Mouse (Mus musculus): ENCODE results near the gene Sync. TPM values are rescaled to one million over a fixed set of nuclear protein-coding genes. Genes with fewer than 3 reads are reported as not detected.

Sync gene
- polyA plus RNA-seq, 1 experiment from 2014 or later = 0.63 TPM

DNA sequence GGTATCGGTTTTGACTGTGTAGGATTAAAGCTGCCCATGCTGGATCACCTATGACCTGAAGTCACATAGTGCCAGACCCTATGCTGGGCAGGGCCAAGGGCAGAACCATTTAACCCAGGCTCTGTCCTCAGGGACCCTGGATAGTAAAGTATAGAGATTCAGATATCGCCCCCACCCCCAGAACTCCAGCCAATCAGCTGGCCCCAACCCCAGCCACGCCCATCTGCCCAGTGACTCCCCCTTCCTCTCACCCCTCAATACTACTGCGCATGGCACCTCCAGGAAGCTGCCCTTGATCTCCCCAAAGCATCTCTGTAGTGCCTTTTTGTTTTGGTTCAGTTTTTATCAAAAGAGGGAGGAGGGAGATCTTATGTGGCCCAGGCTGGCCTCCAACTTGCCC is 44.7 kb upstream of the Sync start:
- ATAC-seq (replicated peaks; ENCODE audit: low FRiP score, low read depth) = no peak
- Histone ChIP-seq H3K9me3 (replicated peaks; ENCODE audit: low read length) (no peaks in the 10 kb centered on the region), H3K36me3 (ENCODE audit: insufficient read depth, low read length) (no peaks in the 10 kb centered on the region), H3K27ac (no peak overlapping the region), H3K4me2 (ENCODE audit: low read length) (no peak overlapping the region), H3K9ac (ENCODE audit: low read depth, low read length) (no peak overlapping the region), H3K27me3 (ENCODE audit: insufficient read depth, low read length) (no peaks in the 10 kb centered on the region), H3K4me1 (replicated peaks; ENCODE audit: insufficient read depth, low read length) (peaks cover 18% of the 10 kb centered on the region), H3K4me3 (replicated peaks; ENCODE audit: low read depth, low read length) (no peak overlapping the region)
- DNase-seq (ENCODE audit: low spot score) = no peak
- 46% methylated on average over 4 of the region's 4 CpGs for WGBS
- TF ChIP-seq CTCF (IDR thresholded peaks at IDR 0.05; ENCODE audit: low read depth) = no peak

DNA sequence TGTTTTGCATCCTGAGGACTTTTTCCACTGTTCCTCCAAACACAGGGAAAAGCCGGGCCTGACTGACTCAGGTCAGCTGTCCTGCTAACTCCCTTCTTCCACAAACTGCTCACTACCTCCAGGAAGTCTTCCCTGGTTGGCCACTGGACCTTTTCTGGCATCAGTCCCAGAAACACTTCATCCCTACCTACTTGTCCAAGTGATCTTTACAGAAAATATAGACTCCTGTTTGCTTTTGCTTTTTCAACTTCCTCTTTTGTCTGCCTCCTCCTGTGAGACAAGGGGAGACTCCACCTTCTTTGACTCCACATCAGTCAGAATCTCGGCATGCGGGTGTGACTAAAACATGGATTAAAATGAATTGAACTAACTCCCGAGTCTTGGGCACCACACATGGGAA is 42.6 kb upstream of the Sync start:
- H3K36me3 ChIP-seq (ENCODE audit: insufficient read depth, low read length) = no peaks in the 10 kb centered on the region
- no peak for DNase-seq (ENCODE audit: low spot score)
- H3K9ac ChIP-seq (ENCODE audit: low read depth, low read length) = no peak overlapping the region
- H3K9me3 ChIP-seq (replicated peaks; ENCODE audit: low read length) = no peaks in the 10 kb centered on the region
- ATAC-seq (replicated peaks; ENCODE audit: low FRiP score, low read depth) = no peak
- H3K4me2 ChIP-seq (ENCODE audit: low read length) = no peak overlapping the region
- H3K27ac ChIP-seq = no peak overlapping the region
- no peak for TF ChIP-seq CTCF (IDR thresholded peaks at IDR 0.05; ENCODE audit: low read depth)
- H3K4me1 ChIP-seq (replicated peaks; ENCODE audit: insufficient read depth, low read length) = peaks cover 14% of the 10 kb centered on the region
- no peaks in the 10 kb centered on the region for H3K27me3 ChIP-seq (ENCODE audit: insufficient read depth, low read length)
- 30% methylated on average over 4 of the region's 4 CpGs for WGBS
- no peak overlapping the region for H3K4me3 ChIP-seq (replicated peaks; ENCODE audit: low read depth, low read length)

DNA sequence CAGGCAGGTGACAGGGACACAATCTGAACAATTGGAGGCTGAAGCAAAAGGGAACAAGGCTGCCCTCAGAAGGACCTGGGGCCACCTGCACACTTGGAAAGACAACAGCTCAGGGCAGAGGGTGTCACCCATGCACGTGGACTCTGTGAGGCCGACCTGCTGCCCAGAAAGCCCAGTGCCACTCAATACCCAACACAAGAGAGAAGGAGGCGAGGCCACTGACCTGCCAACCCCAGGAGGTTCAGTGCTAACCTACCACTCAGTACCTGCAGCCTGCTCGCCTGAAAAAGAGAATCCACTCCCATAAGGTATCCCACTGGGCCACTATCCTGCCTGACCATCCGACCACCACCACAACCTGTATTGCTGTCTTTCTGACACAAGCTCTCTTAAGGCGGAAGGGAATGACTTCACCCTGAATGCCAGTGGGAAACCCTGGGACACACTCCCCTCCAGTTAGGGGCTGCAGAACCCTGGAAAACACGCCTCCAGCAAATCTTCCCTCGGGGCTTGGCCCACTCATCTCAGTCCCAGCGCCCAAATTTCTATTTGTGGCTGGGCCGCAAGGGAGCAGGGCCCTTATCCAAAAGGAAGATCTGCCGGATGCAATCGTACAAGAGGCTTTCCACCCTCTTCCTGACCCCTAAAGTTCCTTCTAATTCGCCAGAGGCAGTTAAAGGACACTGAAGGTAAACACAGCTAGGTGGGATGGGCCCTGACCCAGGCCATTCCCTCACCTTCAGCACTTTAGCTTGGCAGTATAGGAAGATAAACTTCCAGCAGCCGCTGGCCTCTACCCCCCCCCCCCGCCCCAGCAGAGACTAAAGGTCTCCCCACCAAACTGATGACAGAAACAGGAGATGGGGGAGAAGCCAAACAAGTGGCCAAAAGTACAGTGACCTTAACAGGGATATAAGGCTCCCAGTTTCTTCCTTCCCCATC is 40.8 kb upstream of the Sync start:
- ATAC-seq (replicated peaks; ENCODE audit: low FRiP score, low read depth) (no peak), DNase-seq (ENCODE audit: low spot score) (no peak)
- no peaks in the 10 kb centered on the region for H3K36me3 ChIP-seq (ENCODE audit: insufficient read depth, low read length)
- WGBS = 45% methylated on average over 15 of the region's 15 CpGs
- H3K27ac ChIP-seq = 0 out of 2 replicates have a peak overlapping the region, but pooled peaks have one; percentile 13
- no peak overlapping the region for H3K4me3 ChIP-seq (replicated peaks; ENCODE audit: low read depth, low read length)
- TF ChIP-seq CTCF (IDR thresholded peaks at IDR 0.05; ENCODE audit: low read depth) = no peak
- peak overlapping the region; percentile 89; the same call in 1 of the 2 replicates for H3K9ac ChIP-seq (ENCODE audit: low read depth, low read length)
- H3K9me3 ChIP-seq (replicated peaks; ENCODE audit: low read length) = no peaks in the 10 kb centered on the region
- H3K4me2 ChIP-seq (ENCODE audit: low read length) = peak overlapping the region; percentile 93
- H3K4me1 ChIP-seq (replicated peaks; ENCODE audit: insufficient read depth, low read length) = peaks cover 22% of the 10 kb centered on the region
- H3K27me3 ChIP-seq (ENCODE audit: insufficient read depth, low read length) = no peaks in the 10 kb centered on the region

DNA sequence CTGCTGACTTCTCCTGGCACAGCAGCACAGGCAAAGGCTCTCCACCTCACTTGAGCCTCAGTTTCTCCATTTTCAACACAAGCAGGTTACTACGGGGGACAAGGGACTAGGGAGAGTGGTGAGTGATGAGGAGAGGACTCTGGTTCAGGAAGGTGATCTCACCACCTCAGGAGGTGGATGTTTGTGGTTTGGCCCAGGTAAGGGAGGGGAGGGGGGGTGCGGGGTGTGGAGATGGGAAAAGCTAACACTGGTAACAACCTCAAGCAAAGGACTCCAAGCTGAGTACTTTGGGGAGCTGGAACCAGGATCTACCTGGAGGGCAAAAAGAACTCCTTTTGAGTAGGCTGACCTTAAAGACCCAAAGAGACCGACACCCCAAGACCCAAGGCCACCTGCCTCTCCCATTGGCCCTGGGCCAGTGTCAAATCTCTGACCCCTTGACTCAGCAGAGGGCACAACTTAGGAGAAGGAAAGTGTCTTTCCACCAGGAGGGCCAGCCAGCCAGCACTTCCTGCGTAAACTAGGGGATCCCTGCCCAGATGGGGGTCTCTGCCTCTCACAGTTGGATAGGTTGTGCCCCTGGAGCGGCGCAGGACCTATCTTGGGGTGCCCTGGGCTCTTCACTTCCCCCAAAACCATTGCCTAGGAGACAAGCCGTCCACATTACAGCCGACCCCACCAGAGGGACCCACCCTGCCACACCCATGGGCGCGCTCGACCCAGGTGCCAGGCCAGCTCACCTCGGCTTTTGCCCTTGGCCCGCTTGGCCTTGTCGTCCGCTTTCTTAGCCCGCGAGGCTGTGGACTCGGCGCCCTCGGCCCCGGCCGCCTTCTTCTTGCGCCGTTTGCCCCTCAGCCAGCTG is 39.8 kb upstream of the Sync start:
- no peak for ATAC-seq (replicated peaks; ENCODE audit: low FRiP score, low read depth)

DNA sequence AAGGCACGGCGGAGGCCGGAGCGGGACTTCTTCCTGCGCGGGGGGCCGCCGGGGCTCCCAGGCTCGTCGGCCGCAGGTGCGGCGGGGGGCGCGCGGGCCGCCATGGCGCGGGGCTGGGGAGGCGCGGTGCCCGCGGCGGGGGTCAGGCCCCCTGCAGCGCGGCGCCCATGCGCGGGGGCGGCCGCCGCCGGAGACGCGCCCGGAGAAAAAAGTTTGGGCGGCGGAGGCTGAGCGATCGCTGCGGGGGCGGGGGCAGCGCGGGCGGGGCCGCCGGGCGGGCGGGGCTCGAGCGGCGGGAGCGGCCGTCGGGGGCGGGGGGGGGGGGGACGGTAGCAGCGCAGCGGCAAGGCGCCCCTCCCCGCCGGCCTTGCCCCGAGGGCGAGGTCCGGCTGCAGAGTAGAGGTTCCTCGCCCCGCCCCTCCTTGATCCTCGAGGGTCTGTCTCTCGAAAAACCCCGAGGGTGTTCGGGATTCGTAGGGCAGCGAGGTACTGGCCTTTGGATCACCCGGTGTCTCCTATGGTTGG is 39.1 kb upstream of the Sync start:
- H3K27me3 ChIP-seq (ENCODE audit: insufficient read depth, low read length) = no peaks in the 10 kb centered on the region
- ATAC-seq (replicated peaks; ENCODE audit: low FRiP score, low read depth) (no peak), DNase-seq (ENCODE audit: low spot score) (no peak)
- peak overlapping the region; percentile 79 for H3K27ac ChIP-seq
- H3K4me1 ChIP-seq (replicated peaks; ENCODE audit: insufficient read depth, low read length) = peaks cover 21% of the 10 kb centered on the region; the same call in 1 of the 2 replicates
- H3K9me3 ChIP-seq (replicated peaks; ENCODE audit: low read length) = no peaks in the 10 kb centered on the region
- WGBS = 2% methylated on average over 34 of the region's 74 CpGs
- no peaks in the 10 kb centered on the region for H3K36me3 ChIP-seq (ENCODE audit: insufficient read depth, low read length)
- TF ChIP-seq CTCF (IDR thresholded peaks at IDR 0.05; ENCODE audit: low read depth) = no peak
- H3K4me2 ChIP-seq (ENCODE audit: low read length) = peak overlapping the region; percentile 93
- peak overlapping the region; percentile 53 for H3K4me3 ChIP-seq (replicated peaks; ENCODE audit: low read depth, low read length)
- peak overlapping the region; percentile 89 for H3K9ac ChIP-seq (ENCODE audit: low read depth, low read length)

More for the DNA sequence above, 39.8 kb upstream of the Sync start:
- DNase-seq (ENCODE audit: low spot score) = no peak
- 14% methylated on average over 23 of the region's 24 CpGs for WGBS
- Histone ChIP-seq H3K4me2 (ENCODE audit: low read length) (peak overlapping the region; percentile 93), H3K4me3 (replicated peaks; ENCODE audit: low read depth, low read length) (peak overlapping the region; percentile 53), H3K4me1 (replicated peaks; ENCODE audit: insufficient read depth, low read length) (peaks cover 21% of the 10 kb centered on the region), H3K27me3 (ENCODE audit: insufficient read depth, low read length) (no peaks in the 10 kb centered on the region), H3K9me3 (replicated peaks; ENCODE audit: low read length) (no peaks in the 10 kb centered on the region), H3K9ac (ENCODE audit: low read depth, low read length) (peak overlapping the region; percentile 89), H3K36me3 (ENCODE audit: insufficient read depth, low read length) (no peaks in the 10 kb centered on the region), H3K27ac (peak overlapping the region; percentile 79)
- TF ChIP-seq CTCF (IDR thresholded peaks at IDR 0.05; ENCODE audit: low read depth) = no peak

DNA sequence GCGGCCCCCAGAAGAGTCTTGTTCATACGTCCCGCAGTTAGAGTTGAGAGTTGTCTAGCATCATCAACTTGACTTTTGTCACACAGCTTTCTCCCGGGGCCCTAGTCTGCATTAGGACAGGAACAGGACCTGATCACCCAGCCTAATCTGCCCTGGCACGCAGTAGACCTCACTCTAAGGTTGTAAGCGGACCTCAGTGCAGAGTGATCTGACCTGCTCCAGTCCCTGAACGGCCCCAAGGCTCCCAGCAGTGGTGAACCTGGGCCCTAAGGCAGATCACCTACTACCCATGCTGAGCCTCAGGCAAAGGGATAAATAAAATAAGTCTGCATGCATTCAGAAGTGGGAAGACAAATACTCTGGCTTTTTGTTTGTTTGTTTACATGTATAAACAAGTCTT is 38.1 kb upstream of the Sync start:
- Histone ChIP-seq H3K9ac (ENCODE audit: low read depth, low read length) (no peak overlapping the region), H3K4me1 (replicated peaks; ENCODE audit: insufficient read depth, low read length) (peaks cover 21% of the 10 kb centered on the region; the same call in 1 of the 2 replicates), H3K27me3 (ENCODE audit: insufficient read depth, low read length) (no peaks in the 10 kb centered on the region), H3K4me3 (replicated peaks; ENCODE audit: low read depth, low read length) (no peak overlapping the region), H3K9me3 (replicated peaks; ENCODE audit: low read length) (no peaks in the 10 kb centered on the region), H3K27ac (0 out of 2 replicates have a peak overlapping the region, but pooled peaks have one; percentile 54), H3K36me3 (ENCODE audit: insufficient read depth, low read length) (no peaks in the 10 kb centered on the region), H3K4me2 (ENCODE audit: low read length) (no peak overlapping the region)
- WGBS = 65% methylated on average over 7 of the region's 7 CpGs
- DNase-seq (ENCODE audit: low spot score) = no peak
- TF ChIP-seq CTCF (IDR thresholded peaks at IDR 0.05; ENCODE audit: low read depth) = no peak
- ATAC-seq (replicated peaks; ENCODE audit: low FRiP score, low read depth) = no peak

All from kidney, postnatal 0 days (tissue).